Mouse (Mus musculus) common myeloid progenitor, adult 5-6 weeks (primary cell): ENCODE data around the gene Hspb9. TPM values are rescaled to one million over a fixed set of nuclear protein-coding genes. Genes with fewer than 3 reads are reported as not detected.

Source experiments
- ATAC-seq: replicated peaks from 2 replicates; pipeline ENCODE4 v1.8.0; 2016; ENCODE audit warnings: low read depth, mild to moderate bottlenecking, moderate TSS enrichment, inconsistent platforms; ENCODE audit not compliant: poor library complexity, severe bottlenecking
- total RNA-seq: library from RNA; stranded (forward); fragments of 200-1000, 187-1606 nt; gene quantifications from 2 replicates; pipeline ENCODE4 v1.2.3, GENCODE M21; 2017

Gene Hspb9
- 6.3 TPM in 1 of 2 replicates, not detected in the other for total RNA-seq

- ATAC-seq = peak; percentile 77
These were observed at the start of gene Hspb9 for GRCm38 (mm10) chr11:100713735-100714533. TSS of gene Hspb9 (plus strand) at chr11:100713850.

- no peak for ATAC-seq
These were observed 42.6 kb upstream of the Hspb9 start for GRCm38 (mm10) chr11:100671049-100671448.

DNA sequence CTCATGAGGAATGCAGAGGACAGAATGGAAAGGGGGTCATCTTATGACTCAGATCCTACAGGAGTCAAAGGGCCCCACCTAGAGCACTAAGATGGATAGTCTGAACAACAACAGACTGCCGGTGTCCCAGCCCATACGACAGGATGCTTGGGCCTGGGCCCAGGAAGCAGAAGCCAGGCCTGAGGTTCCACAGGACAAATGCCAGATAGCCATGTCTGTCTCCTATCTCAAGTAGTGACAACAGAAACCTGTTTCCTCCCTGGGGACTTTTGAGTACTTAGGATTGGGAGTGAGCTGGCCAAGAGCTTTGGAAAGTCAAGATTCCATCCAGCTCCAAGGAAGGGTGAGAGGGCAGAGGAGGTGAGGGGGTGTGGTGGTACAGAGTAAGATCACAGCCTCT, 41.7 kb upstream of the Hspb9 start:
- no peak for ATAC-seq

DNA sequence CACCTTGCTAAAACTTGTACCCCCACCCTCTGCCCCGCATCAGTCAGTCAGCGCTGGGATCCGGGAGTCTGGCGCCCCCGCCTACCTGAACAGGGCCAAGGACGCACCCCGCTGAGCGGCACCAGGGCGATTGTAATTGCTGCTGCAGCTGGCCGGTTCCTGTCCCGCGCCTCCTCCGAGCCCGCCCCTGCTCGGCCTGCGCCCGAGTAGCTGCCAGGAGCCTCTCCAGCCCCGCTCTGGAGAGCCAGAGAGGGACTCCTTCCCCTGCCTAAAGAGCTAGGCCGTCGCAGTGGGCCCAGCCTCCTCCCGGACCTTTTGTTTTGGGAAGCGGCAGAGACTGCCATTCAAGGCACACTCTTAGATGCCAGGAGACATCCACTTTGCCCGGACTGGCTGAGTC, 40.5 kb upstream of the Hspb9 start:
- ATAC-seq = no peak

GRCm38 (mm10) chr11:100677810-100678209, 35.8 kb upstream of the Hspb9 start:
- ATAC-seq = no peak

DNA sequence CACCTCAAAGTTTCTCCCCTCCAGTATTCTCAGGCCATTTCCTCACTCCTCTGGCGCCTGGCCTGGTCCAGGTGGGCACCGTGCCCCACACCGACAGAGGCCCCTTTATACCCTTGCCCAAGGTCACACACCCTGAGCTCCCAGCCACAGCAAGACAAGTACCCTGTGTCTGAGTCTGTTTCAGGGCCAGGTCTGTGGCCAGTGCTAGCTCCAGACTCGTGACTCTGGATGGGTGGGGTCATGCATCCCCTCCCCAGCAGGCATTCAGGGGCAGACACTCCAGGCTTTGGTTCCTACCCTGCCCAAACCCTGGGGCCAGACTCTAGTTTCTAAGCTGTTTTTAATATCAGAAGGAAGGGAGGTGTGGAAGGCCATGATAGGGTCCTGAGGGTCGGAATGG, 31.8 kb upstream of the Hspb9 start:
- no peak for ATAC-seq

DNA sequence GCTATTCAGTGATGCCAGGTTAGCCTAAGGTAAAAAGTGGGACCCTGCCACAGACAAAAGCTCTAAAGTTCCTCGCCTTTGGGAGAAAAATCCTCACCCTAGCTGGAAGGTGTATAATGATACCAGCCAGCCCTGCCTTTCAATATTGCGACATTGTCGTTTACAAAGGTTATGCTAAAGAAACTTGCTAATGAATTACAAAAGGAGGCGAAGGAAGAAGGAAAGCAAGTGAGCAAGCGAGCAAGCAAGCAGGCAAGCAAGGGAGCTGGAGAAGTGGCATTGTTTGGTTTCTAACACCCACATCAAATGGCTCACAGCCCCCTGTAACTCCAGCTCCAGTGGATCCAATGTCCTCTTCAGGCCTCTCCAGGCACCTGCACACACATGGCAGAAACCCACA, 31.1 kb upstream of the Hspb9 start:
- no peak for ATAC-seq

DNA sequence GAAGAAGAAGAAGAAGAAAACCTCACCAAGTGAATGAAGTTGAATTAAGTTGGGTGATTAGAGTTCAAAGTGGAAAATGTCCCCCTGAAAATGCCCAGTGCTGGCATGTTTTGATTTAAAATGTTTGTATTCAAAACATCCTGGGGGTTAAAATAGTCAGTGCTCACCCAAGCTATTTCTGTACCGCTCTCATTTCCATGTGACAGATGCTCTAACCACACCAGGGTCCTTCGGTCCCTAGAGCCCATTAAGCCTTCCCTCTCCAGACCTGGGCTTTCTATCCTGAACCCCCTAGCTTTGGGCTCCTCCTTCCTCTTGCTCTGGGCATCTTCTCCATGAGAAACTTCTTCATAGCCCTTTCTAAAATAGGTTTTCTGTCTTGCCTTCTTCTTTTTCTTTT, 29.6 kb upstream of the Hspb9 start:
- no peak for ATAC-seq

GRCm38 (mm10) chr11:100685371-100685770, 28.3 kb upstream of the Hspb9 start:
- ATAC-seq = no peak

- ATAC-seq = no peak
These were observed 26.4 kb upstream of the Hspb9 start for GRCm38 (mm10) chr11:100687265-100687664.

DNA sequence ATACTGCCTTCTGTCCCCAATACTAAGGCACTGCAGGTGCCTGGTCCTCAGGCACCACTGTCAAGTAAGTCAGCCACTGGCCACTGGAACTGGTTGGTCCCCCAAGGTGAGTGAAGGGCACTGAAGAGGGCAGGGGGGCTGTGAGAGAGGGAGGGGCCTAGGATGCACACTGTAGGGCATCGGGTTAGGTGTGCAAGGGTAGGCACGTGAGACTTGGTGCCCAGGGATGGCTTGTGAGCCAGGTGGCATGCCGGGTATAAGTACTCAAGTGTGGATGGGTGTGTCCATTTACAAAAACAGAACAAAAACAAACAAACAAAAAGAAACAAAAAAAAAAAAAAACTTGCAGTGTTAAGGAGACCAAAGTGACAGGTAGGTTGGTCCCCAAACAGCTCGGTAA, 25.2 kb upstream of the Hspb9 start:
- ATAC-seq = no peak

- no peak for ATAC-seq
These were observed 23.3 kb upstream of the Hspb9 start for GRCm38 (mm10) chr11:100690389-100690788.

- ATAC-seq = peak; percentile 26; the same call in 1 of the 2 replicates
These were observed 21.5 kb upstream of the Hspb9 start, which contains the start of gene Zfp385c for GRCm38 (mm10) chr11:100692164-100692616. TSS of gene Zfp385c (minus strand) at chr11:100692455.

- no peak for ATAC-seq
These were observed 20.5 kb upstream of the Hspb9 start for GRCm38 (mm10) chr11:100693154-100693553.

- ATAC-seq = peak; percentile 67
These were observed 18.7 kb upstream of the Hspb9 start for GRCm38 (mm10) chr11:100694926-100695325.

GRCm38 (mm10) chr11:100697921-100698320, 15.7 kb upstream of the Hspb9 start:
- ATAC-seq = no peak

- ATAC-seq = no peak
These were observed 12.9 kb upstream of the Hspb9 start for GRCm38 (mm10) chr11:100700710-100701109.

DNA sequence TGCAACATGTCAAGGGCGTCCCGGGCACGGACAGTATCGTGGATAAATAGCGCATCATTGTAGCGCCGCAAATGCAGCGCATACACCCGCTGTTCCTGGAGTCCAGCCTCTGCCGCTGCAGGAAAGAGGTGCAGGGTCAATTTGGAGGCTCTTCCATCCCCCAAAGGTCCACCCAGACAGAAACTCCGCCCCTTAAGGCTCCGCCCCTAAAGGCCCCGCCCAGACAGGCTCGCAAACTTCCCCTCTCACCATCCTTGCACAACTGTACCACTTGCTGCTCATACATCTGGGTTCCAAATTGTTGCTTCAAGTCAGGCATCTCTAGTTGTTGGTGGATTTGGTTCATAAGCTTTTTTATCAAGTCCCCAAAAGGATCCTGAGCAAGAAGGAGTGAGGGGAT, 12.3 kb upstream of the Hspb9 start:
- ATAC-seq = peak; percentile 28

DNA sequence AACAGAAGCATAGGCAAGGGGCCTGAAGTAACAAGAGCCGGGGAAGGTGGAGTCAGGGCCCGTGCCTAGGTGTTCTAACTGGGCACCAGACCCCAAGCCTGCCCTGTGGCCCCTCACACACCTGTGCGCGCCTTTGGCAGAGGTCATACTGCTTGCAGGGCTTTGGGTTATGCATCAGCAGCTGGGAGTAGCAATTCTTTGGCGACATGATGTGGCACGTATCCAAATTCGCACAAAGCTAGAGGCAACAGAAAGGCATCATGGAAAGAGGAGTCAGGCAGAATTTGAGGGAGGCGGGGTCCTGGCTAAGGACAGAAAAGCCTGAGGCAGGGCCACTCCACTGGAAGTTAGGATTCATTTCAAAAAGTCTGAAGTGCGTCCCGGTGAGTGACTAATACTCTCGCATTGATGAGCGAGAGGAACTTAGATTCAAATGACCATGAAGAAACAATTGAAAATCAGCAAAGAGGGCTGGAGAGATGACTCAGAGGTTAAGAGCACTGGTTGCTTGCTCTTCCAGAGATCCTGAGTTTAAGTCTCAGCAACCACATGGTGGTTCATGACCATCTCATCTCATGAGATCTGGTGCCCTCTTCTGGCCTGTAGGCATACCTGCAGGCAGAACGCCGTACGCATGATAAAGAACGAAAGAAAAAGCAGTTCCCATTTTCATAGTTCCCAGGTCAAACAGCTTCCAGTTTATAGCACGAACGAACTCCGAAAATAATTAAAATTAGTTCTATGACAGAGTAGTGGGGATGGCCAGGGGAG, 11.4 kb upstream of the Hspb9 start:
- peak; percentile 60 for ATAC-seq

GRCm38 (mm10) chr11:100702906-100703305, 10.7 kb upstream of the Hspb9 start:
- peak; percentile 33 for ATAC-seq

DNA sequence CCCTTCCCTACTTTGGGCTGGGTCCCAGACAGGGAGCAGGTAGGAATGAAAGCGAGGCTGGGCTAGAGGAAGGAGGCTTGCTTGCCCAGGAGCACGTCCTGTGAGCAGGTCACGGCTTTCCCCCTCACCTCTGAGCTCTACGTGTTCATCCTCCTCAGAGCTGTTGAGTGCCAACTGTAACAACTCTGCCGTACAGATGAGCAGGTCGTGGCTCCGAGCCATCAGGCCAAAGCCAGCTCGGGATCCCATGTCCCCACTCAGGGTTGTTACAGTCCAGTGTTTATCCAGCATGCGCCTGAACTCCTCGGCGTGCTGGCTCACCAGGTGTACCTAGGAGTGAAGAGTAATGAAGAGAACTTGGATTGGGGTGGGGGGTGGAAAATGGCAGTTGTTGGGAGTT, 10.3 kb upstream of the Hspb9 start:
- no peak for ATAC-seq
